Mouse (Mus musculus) midbrain, postnatal 0 days (tissue): ENCODE results near the gene Ang. TPM values are rescaled to one million over a fixed set of nuclear protein-coding genes. Genes with fewer than 3 reads are reported as not detected.

Source experiments
- ATAC-seq: fragments of 200-750 bp; cut with Nextera tagmentation; 2 replicates; pipeline ENCODE4 v1.8.0; 2017; ENCODE audit warnings: moderate number of reproducible peaks, mild to moderate bottlenecking, moderate TSS enrichment, moderate library complexity; ENCODE audit not compliant: low FRiP score
- DNase-seq: peaks from one replicate; pipeline ENCODE4 v3.0.0-alpha.2; 2015; ENCODE audit warnings: low spot score
- H3K27ac ChIP-seq: fragments of 300-500 bp; sonication (generic); 2 replicates; pipeline ENCODE4 v1.5.1; 2014; ENCODE audit warnings: low read depth, mild to moderate bottlenecking, low read length, mixed read lengths
- H3K27me3 ChIP-seq: fragments of 300-500 bp; sonication (generic); 2 replicates; pipeline ENCODE4 v1.6.1; 2014; ENCODE audit warnings: low read length, control low read depth, mixed read lengths; ENCODE audit not compliant: insufficient read depth
- H3K36me3 ChIP-seq: fragments of 300-500 bp; sonication (generic); 2 replicates; pipeline ENCODE4 v1.6.1; 2014; ENCODE audit warnings: low read length, control low read depth, mixed read lengths; ENCODE audit not compliant: insufficient read depth
- H3K4me1 ChIP-seq: fragments of 300-500 bp; sonication (generic); 2 replicates; pipeline ENCODE4 v1.6.1; 2014; ENCODE audit warnings: mild to moderate bottlenecking, control low read depth, antibody characterized with exemption, low read length, mixed read lengths; ENCODE audit not compliant: insufficient read depth
- H3K4me2 ChIP-seq: fragments of 300-500 bp; sonication (generic); 2 replicates; pipeline ENCODE4 v1.6.1; 2014; ENCODE audit warnings: low read depth, mild to moderate bottlenecking, low read length, mixed read lengths; ENCODE audit not compliant: poor library complexity, severe bottlenecking
- H3K4me3 ChIP-seq: fragments of 300-500 bp; sonication (generic); 2 replicates; pipeline ENCODE4 v1.5.1; 2014; ENCODE audit warnings: low read depth, mild to moderate bottlenecking, low read length, moderate library complexity
- H3K9ac ChIP-seq: fragments of 300-500 bp; sonication (generic); replicated peaks from 2 replicates; pipeline ENCODE4 v1.6.1; 2014; ENCODE audit warnings: mild to moderate bottlenecking, low read length, moderate library complexity, mixed read lengths; ENCODE audit not compliant: poor library complexity, severe bottlenecking
- H3K9me3 ChIP-seq: fragments of 300-500 bp; sonication (generic); 2 replicates; pipeline ENCODE4 v1.6.1; 2016; ENCODE audit warnings: low read length, control low read depth
- CTCF ChIP-seq: IDR thresholded peaks from 2 replicates; pipeline ENCODE4 v1.5.1; 2016; ENCODE audit warnings: antibody characterized with exemption, mild to moderate bottlenecking
- WGBS: fragments of 180-500 bp; shearing (Covaris S2); extraction: QIAGEN DNeasy Blood & Tissue Kit; methylation state at CpG from one replicate; pipeline ENCODE4 v1.1.7; 2014; 5-methylcytosine and 5-hydroxymethylcytosine counted together
- polyA plus RNA-seq: library from polyadenylated mRNA; unstranded; fragments of >200 nt; fragmentation: Nextera tagmentation; extraction: Ambion mirVana; gene quantifications from 2 replicates; pipeline ENCODE4 v1.2.1, GENCODE M21; 2015
- total RNA-seq: library from RNA; depleted of rRNA; stranded (reverse); fragments of >200 nt; gene quantifications from 2 replicates; pipeline ENCODE4 v1.2.3, GENCODE M21; 2014

Ang gene
- total and polyA plus RNA-seq, 2 experiments from 2014 or later = 2.1 to 3.3 TPM

- no peak for DNase-seq
- Histone ChIP-seq H3K4me3 (no peak overlapping the region), H3K27me3 (no peaks in the 10 kb centered on the region), H3K4me1 (no peaks in the 10 kb centered on the region), H3K9me3 (no peaks in the 10 kb centered on the region), H3K9ac (no peak overlapping the region), H3K27ac (no peak overlapping the region), H3K4me2 (no peak overlapping the region), H3K36me3 (no peaks in the 10 kb centered on the region)
- WGBS = 96% methylated on average over 11 of the region's 11 CpGs
- no peak for TF ChIP-seq CTCF
- ATAC-seq = no peak
These were observed 8.0 kb downstream of the Ang start for GRCm38 (mm10) chr14:51098921-51099320.

GRCm38 (mm10) chr14:51101284-51101683, 10.3 kb downstream of the Ang start:
- H3K9me3 ChIP-seq = no peaks in the 10 kb centered on the region
- no peak for ATAC-seq

GRCm38 (mm10) chr14:51103217-51103616, 12.3 kb downstream of the Ang start:
- TF ChIP-seq CTCF = peak; percentile 94
- H3K27me3 ChIP-seq = no peaks in the 10 kb centered on the region
- H3K4me1 ChIP-seq = no peaks in the 10 kb centered on the region
- no peak overlapping the region for H3K4me2 ChIP-seq
- H3K9me3 ChIP-seq = no peaks in the 10 kb centered on the region
- H3K36me3 ChIP-seq = no peaks in the 10 kb centered on the region
- no peak overlapping the region for H3K4me3 ChIP-seq
- no peak overlapping the region for H3K9ac ChIP-seq
- peak; percentile 68 for DNase-seq
- ATAC-seq = peak; percentile 68
- WGBS = 70% methylated on average over 3 of the region's 3 CpGs
- no peak overlapping the region for H3K27ac ChIP-seq

More at GRCm38 (mm10) chr14:51101284-51101683, 10.3 kb downstream of the Ang start:
- no peaks in the 10 kb centered on the region for H3K4me1 ChIP-seq
- H3K27ac ChIP-seq = no peak overlapping the region
- H3K4me2 ChIP-seq = no peak overlapping the region
- no peak overlapping the region for H3K9ac ChIP-seq
- 76% methylated on average over 9 of the region's 9 CpGs for WGBS
- H3K36me3 ChIP-seq = no peaks in the 10 kb centered on the region
- no peak overlapping the region for H3K4me3 ChIP-seq
- no peak for TF ChIP-seq CTCF
- no peaks in the 10 kb centered on the region for H3K27me3 ChIP-seq
- no peak for DNase-seq

- no peak for ATAC-seq
- 96% methylated on average over 2 of the region's 2 CpGs for WGBS
These were observed 13.4 kb downstream of the Ang start for GRCm38 (mm10) chr14:51104366-51104765.

GRCm38 (mm10) chr14:51106449-51106967, 15.6 kb downstream of the Ang start:
- Histone ChIP-seq H3K9me3 (0 out of 2 replicates have a peak, but pooled peaks cover 3% of the 10 kb centered on the region), H3K4me2 (no peak overlapping the region), H3K36me3 (no peaks in the 10 kb centered on the region)

More at GRCm38 (mm10) chr14:51104366-51104765, 13.4 kb downstream of the Ang start:
- no peak for DNase-seq
- Histone ChIP-seq H3K27ac (no peak overlapping the region), H3K27me3 (no peaks in the 10 kb centered on the region), H3K4me2 (no peak overlapping the region), H3K36me3 (no peaks in the 10 kb centered on the region), H3K9me3 (no peaks in the 10 kb centered on the region), H3K9ac (no peak overlapping the region), H3K4me3 (no peak overlapping the region), H3K4me1 (no peaks in the 10 kb centered on the region)
- no peak for TF ChIP-seq CTCF

DNA sequence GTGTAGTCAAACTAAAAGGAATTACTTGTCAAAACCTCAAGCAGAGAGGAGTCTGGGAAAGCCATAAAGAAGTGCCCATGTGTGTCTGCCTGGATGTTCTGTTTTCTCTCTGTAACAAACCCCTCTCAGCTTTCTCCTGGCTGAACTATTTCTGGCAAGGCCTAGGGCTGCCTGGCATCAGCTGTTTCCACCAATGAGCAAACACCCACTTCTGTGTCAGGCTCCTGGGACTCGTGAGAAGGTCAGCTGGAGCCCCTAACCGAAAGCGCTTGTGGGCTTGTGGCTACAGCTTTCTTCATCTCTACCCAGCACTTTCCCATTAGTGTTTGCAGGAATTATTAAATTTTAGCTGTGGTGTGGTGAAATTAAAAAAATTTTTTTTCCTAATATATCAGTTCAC, 21.0 kb downstream of the Ang start:
- Histone ChIP-seq H3K4me2 (no peak overlapping the region), H3K4me1 (no peaks in the 10 kb centered on the region), H3K27ac (no peak overlapping the region), H3K9ac (no peak overlapping the region), H3K27me3 (no peaks in the 10 kb centered on the region), H3K9me3 (0 out of 2 replicates have a peak, but pooled peaks cover 3% of the 10 kb centered on the region), H3K36me3 (no peaks in the 10 kb centered on the region), H3K4me3 (no peak overlapping the region)
- 74% methylated on average over 3 of the region's 3 CpGs for WGBS
- ATAC-seq = no peak
- no peak for DNase-seq
- no peak for TF ChIP-seq CTCF

More at GRCm38 (mm10) chr14:51106449-51106967, 15.6 kb downstream of the Ang start:
- DNase-seq (no peak), ATAC-seq (no peak)
- no peak for TF ChIP-seq CTCF
- Histone ChIP-seq H3K9ac (no peak overlapping the region), H3K27me3 (no peaks in the 10 kb centered on the region), H3K4me1 (no peaks in the 10 kb centered on the region), H3K4me3 (no peak overlapping the region), H3K27ac (no peak overlapping the region)
